Mouse (Mus musculus) limb, embryonic 11.5 days (tissue): ENCODE results near the gene Mau2. TPM values are rescaled to one million over a fixed set of nuclear protein-coding genes. Genes with fewer than 3 reads are reported as not detected.

Experiments used
- ATAC-seq: fragments of 200-750 bp; cut with Nextera tagmentation; 2 replicates; pipeline ENCODE4 v1.8.0; 2017; ENCODE audit warnings: low read depth; ENCODE audit not compliant: insufficient number of reproducible peaks, low FRiP score, low TSS enrichment
- DNase-seq: peaks from one replicate; pipeline ENCODE4 v3.0.0-alpha.2; 2015; ENCODE audit warnings: low spot score
- H3K27ac ChIP-seq: fragments of 300-500 bp; sonication (generic); replicated peaks from 2 replicates; pipeline ENCODE4 v1.5.1; 2014; ENCODE audit warnings: low read depth, mild to moderate bottlenecking, low read length
- H3K27me3 ChIP-seq: fragments of 300-500 bp; sonication (generic); 2 replicates; pipeline ENCODE4 v1.6.1; 2014; ENCODE audit warnings: mild to moderate bottlenecking, low read length, mixed read lengths; ENCODE audit not compliant: control insufficient read depth, insufficient read depth
- H3K36me3 ChIP-seq: fragments of 300-500 bp; sonication (generic); 2 replicates; pipeline ENCODE4 v1.6.1; 2014; ENCODE audit warnings: mild to moderate bottlenecking, low read length, moderate library complexity, mixed read lengths; ENCODE audit not compliant: control insufficient read depth, insufficient read depth
- H3K4me1 ChIP-seq: fragments of 300-500 bp; sonication (generic); 2 replicates; pipeline ENCODE4 v1.6.1; 2014; ENCODE audit warnings: low read length, mixed read lengths; ENCODE audit not compliant: control insufficient read depth, insufficient read depth
- H3K4me2 ChIP-seq: fragments of 300-500 bp; sonication (generic); 2 replicates; pipeline ENCODE4 v1.6.1; 2014; ENCODE audit warnings: low read depth, mild to moderate bottlenecking, moderate library complexity; ENCODE audit not compliant: severe bottlenecking
- H3K4me3 ChIP-seq: fragments of 300-500 bp; sonication (generic); 2 replicates; pipeline ENCODE4 v1.5.1; 2014; ENCODE audit warnings: low read depth, low read length
- H3K9ac ChIP-seq: fragments of 300-500 bp; sonication (generic); 2 replicates; pipeline ENCODE4 v1.6.1; 2014; ENCODE audit warnings: mild to moderate bottlenecking, low read length
- H3K9me3 ChIP-seq: fragments of 300-500 bp; sonication (generic); 2 replicates; pipeline ENCODE4 v1.6.1; 2016; ENCODE audit warnings: low read length; ENCODE audit not compliant: control insufficient read depth
- WGBS: fragments of 180-500 bp; shearing (Covaris S2); extraction: QIAGEN DNeasy Blood & Tissue Kit; methylation state at CpG from one replicate; pipeline ENCODE4 v1.1.7; 2014; 5-methylcytosine and 5-hydroxymethylcytosine counted together
- polyA plus RNA-seq: library from polyadenylated mRNA; unstranded; fragments of >200 nt; fragmentation: Nextera tagmentation; extraction: Ambion mirVana; gene quantifications from 2 replicates; pipeline ENCODE4 v1.2.1, GENCODE M21; 2014

Gene Mau2
- polyA plus RNA-seq, 1 experiment from 2014 or later, result 52.5 TPM

GRCm38 (mm10) chr8:70043996-70044395 lies 1.5 kb upstream of the Mau2 start:
- peak overlapping the region; percentile 51 for H3K4me2 ChIP-seq
- no peak overlapping the region for H3K27ac ChIP-seq
- H3K4me1 ChIP-seq, result no peaks in the 10 kb centered on the region; the same call in 1 of the 2 replicates
- no peak overlapping the region for H3K9ac ChIP-seq
- H3K9me3 ChIP-seq, result no peaks in the 10 kb centered on the region
- H3K27me3 ChIP-seq, result no peaks in the 10 kb centered on the region
- peak overlapping the region; percentile 98; the same call in 1 of the 2 replicates for H3K4me3 ChIP-seq
- peaks cover 2% of the 10 kb centered on the region; the same call in 1 of the 2 replicates for H3K36me3 ChIP-seq
- WGBS, result 85% methylated on average over 5 of the region's 5 CpGs
- ATAC-seq (no peak), DNase-seq (no peak)

DNA sequence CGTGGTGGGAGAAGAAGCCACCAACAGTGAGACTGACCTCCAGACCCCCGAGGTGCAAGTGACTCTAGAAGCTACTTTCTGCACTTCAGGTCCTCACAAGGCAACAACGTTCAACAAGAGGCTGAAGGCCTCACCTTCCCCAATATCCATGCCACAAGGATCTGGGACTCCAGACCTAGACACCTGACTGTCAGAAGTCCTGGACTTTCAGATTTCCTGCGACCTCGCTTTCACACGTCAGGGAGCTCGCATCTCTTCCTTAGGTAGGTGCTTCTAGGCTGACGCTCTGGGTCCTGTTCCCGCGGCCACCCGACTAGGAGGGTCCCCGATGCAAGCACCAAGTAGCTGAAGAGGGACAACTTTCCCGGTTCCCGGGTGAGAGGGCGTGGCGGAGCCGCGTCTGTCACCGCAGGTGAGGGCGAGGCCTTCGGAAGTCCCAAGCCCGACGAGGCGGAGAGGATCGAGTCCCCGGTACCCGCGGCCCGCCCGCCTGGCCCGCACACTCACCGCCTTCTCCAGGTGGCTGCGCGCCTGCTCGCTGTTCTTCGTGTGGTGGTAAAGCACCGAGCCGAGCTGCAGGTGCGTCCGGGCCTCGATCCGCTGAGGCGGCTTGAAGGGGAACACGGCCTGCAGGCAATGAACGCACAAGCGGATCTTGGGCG lies 518 bp downstream of the Mau2 start:
- no peaks in the 10 kb centered on the region for H3K27me3 ChIP-seq
- WGBS, result 2% methylated on average over 47 of the region's 47 CpGs

DNA sequence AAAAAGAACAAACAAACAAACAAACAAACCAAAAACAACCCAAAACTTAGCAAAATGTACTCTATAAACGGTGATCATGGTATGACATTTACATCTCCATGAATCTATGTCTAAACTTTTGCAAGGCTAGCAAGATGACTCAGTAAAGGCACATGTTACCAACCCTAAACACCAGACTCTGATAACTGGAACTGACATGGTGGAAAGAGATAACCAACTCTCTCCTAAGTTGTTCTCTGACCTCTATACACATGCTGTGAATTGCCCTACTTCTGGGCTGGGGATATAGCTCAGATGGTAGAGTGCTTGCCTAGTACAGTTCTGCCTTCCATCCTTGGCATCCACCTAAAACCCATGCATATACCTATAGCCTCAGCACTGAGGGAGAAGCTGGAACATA lies 4.5 kb downstream of the Mau2 start:
- WGBS, result 95% methylated on average over 1 of the region's 1 CpGs
- Histone ChIP-seq H3K9ac (no peak overlapping the region), H3K36me3 (no peaks in the 10 kb centered on the region; the same call in 1 of the 2 replicates)

More for the DNA sequence above, 518 bp downstream of the Mau2 start:
- Histone ChIP-seq H3K9me3 (no peaks in the 10 kb centered on the region), H3K4me2 (peak overlapping the region; percentile 70), H3K9ac (peak overlapping the region; percentile 88), H3K4me1 (no peaks in the 10 kb centered on the region; the same call in 1 of the 2 replicates), H3K4me3 (peak overlapping the region; percentile 98), H3K36me3 (no peaks in the 10 kb centered on the region), H3K27ac (no peak overlapping the region)
- DNase-seq (peak; percentile 27), ATAC-seq (peak; percentile 5; the same call in 1 of the 2 replicates)

DNA sequence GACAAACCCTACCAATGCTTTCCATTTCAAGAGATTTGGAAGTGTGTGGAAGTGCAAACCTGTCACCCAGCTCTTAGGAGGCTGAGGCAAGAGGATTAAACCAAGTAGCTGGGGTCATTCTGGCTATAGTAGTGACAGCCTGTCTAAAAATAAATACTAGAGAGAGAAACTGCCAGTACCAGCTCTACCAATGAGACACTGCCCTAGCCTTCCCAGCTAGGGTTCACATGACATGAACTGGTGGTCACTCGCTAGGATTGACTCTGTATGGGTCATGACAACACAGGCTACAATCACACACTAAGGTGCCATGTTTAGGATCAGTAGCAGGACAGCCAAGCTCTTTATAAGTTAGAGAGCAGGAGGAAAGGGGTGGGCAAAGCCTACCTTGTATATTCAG lies 12.3 kb downstream of the Mau2 start:
- 100% methylated on average over 1 of the region's 1 CpGs for WGBS
- Histone ChIP-seq H3K36me3 (peaks cover 26% of the 10 kb centered on the region), H3K27me3 (no peaks in the 10 kb centered on the region), H3K27ac (no peak overlapping the region), H3K9me3 (no peaks in the 10 kb centered on the region), H3K4me3 (no peak overlapping the region), H3K4me2 (no peak overlapping the region), H3K4me1 (no peaks in the 10 kb centered on the region), H3K9ac (no peak overlapping the region)
- ATAC-seq (no peak), DNase-seq (no peak)

More for the DNA sequence above, 4.5 kb downstream of the Mau2 start:
- no peaks in the 10 kb centered on the region for H3K4me1 ChIP-seq
- ATAC-seq (no peak), DNase-seq (no peak)
- no peaks in the 10 kb centered on the region for H3K9me3 ChIP-seq
- H3K4me2 ChIP-seq, result no peak overlapping the region
- H3K27me3 ChIP-seq, result no peaks in the 10 kb centered on the region
- no peak overlapping the region for H3K4me3 ChIP-seq
- no peak overlapping the region for H3K27ac ChIP-seq

DNA sequence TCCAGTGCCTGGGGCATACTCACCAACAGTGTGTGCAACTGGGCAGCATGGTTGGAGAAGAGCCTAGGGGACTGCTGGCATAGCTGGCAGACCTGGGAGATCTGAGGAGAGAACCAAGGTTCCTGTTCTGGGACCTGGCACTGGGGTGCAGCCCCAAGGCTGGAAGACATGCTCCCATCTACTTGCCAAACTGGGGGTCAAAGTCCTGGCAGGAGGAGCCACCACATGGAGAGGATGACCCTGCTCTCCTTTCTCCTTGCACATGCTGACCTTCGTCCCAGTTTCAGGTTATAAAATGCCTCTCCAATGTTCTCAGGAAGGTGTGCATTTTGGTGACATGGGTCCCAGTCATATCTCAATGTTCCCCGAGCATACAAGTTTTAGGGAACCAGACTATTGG lies 16.4 kb downstream of the Mau2 start:
- H3K4me3 ChIP-seq, result no peak overlapping the region
- no peaks in the 10 kb centered on the region for H3K4me1 ChIP-seq
- no peak for DNase-seq
- ATAC-seq, result no peak
- H3K36me3 ChIP-seq, result peaks cover 45% of the 10 kb centered on the region
- H3K9me3 ChIP-seq, result no peaks in the 10 kb centered on the region
- no peak overlapping the region for H3K27ac ChIP-seq
- H3K4me2 ChIP-seq, result no peak overlapping the region
- H3K27me3 ChIP-seq, result no peaks in the 10 kb centered on the region
- WGBS, result 100% methylated on average over 2 of the region's 2 CpGs
- H3K9ac ChIP-seq, result no peak overlapping the region

GRCm38 (mm10) chr8:70023596-70023995 lies 18.9 kb downstream of the Mau2 start:
- no peak overlapping the region for H3K4me3 ChIP-seq
- no peaks in the 10 kb centered on the region for H3K4me1 ChIP-seq
- DNase-seq (no peak), ATAC-seq (no peak)
- no peak overlapping the region for H3K27ac ChIP-seq
- H3K9ac ChIP-seq, result no peak overlapping the region
- no peaks in the 10 kb centered on the region for H3K9me3 ChIP-seq
- WGBS, result 91% methylated on average over 8 of the region's 8 CpGs
- no peak overlapping the region for H3K4me2 ChIP-seq
- peaks cover 57% of the 10 kb centered on the region for H3K36me3 ChIP-seq
- no peaks in the 10 kb centered on the region for H3K27me3 ChIP-seq

GRCm38 (mm10) chr8:70015017-70015416 lies 27.5 kb downstream of the Mau2 start:
- Histone ChIP-seq H3K27ac (no peak overlapping the region), H3K27me3 (no peaks in the 10 kb centered on the region), H3K9me3 (no peaks in the 10 kb centered on the region), H3K4me2 (no peak overlapping the region), H3K36me3 (peaks cover 16% of the 10 kb centered on the region), H3K4me3 (no peak overlapping the region), H3K4me1 (no peaks in the 10 kb centered on the region), H3K9ac (no peak overlapping the region)
- no peak for DNase-seq
- ATAC-seq, result no peak
- 71% methylated on average over 1 of the region's 1 CpGs for WGBS

DNA sequence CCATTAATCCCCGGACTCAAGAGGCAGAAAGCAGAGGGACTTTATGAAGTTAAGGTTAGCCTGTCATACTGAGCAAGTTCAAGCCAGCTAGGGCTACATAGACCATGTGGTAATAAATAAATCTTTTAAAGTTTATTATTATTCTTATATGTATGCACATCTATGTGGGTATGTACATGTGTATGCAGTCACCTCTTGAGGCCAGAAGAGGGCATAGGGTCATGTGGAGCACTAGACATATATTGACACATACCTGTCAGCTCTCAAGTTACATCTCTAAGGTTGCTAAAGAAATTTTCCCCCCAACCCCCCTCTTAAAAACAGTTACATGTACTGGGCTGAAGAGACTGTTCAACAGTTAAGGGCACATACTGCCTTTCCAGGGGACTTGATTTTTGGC lies 29.8 kb downstream of the Mau2 start:
- Histone ChIP-seq H3K27ac (no peak overlapping the region), H3K4me2 (no peak overlapping the region), H3K9ac (no peak overlapping the region), H3K9me3 (no peaks in the 10 kb centered on the region), H3K36me3 (no peaks in the 10 kb centered on the region), H3K4me3 (no peak overlapping the region), H3K4me1 (no peaks in the 10 kb centered on the region), H3K27me3 (no peaks in the 10 kb centered on the region)
- ATAC-seq, result no peak
- 91% methylated on average over 1 of the region's 1 CpGs for WGBS
- DNase-seq, result no peak

GRCm38 (mm10) chr8:70012350-70012749 lies 30.2 kb downstream of the Mau2 start:
- no peak overlapping the region for H3K27ac ChIP-seq

More at GRCm38 (mm10) chr8:70012350-70012749, 30.2 kb downstream of the Mau2 start:
- Histone ChIP-seq H3K36me3 (no peaks in the 10 kb centered on the region), H3K9me3 (no peaks in the 10 kb centered on the region), H3K4me3 (no peak overlapping the region), H3K27me3 (no peaks in the 10 kb centered on the region), H3K4me2 (no peak overlapping the region), H3K9ac (no peak overlapping the region), H3K4me1 (no peaks in the 10 kb centered on the region)
- ATAC-seq, result no peak
- WGBS, result 77% methylated on average over 3 of the region's 3 CpGs
- no peak for DNase-seq
